30 mouse cellular contexts compared by ENCODE assay signal in genomic region chr16:18729185-18729584, GRCm38 (mm10). TPM values are rescaled to one million over a fixed set of nuclear protein-coding genes. Genes with fewer than 3 reads are reported as not detected.
DNase-seq lines count a peak whose midpoint lies in the region; ATAC-seq and TF ChIP-seq lines count a peak whose summit lies in the region.
"Had no signal": no experiment of that assay in that cellular context is flagged by ENCODE, and none has a peak within 500 bp of the region (broad histone marks: within the 10 kb centered on the region; RNA-seq: fewer than 3 reads in every experiment).

No protein-coding gene starts in this region.

- no peaks in the 10 kb centered on the region for H3K9me3 ChIP-seq in lung, postnatal 0 days (ENCODE audit: low read length)
- H3K9me3 ChIP-seq: embryonic facial prominence, embryonic 12.5 days; embryonic facial prominence, embryonic 15.5 days; forebrain, embryonic 12.5 days; forebrain, embryonic 15.5 days; G1E; heart, embryonic 13.5 days had no signal

- no peak overlapping the region for H3K4me2 ChIP-seq in lung, postnatal 0 days (replicated peaks; ENCODE audit: low read depth, low read length)
- H3K4me2 ChIP-seq: embryonic facial prominence, embryonic 12.5 days; embryonic facial prominence, embryonic 15.5 days; forebrain, embryonic 12.5 days; forebrain, embryonic 15.5 days; heart, embryonic 13.5 days; hindbrain, embryonic 14.5 days had no signal

- H3K27ac ChIP-seq in gastrocnemius, adult 2 months, result peak overlapping the region; percentile 52; the same call in 1 of the 2 replicates
- peak overlapping the region; percentile 26; the same call in 1 of the 2 replicates for H3K27ac ChIP-seq in lung, postnatal 0 days (ENCODE audit: low read length)
- H3K27ac ChIP-seq in brown adipose tissue, adult 24 weeks (replicated peaks; ENCODE audit: low read depth, low read length), result peak overlapping the region; percentile 78
- H3K27ac ChIP-seq: embryonic facial prominence, embryonic 12.5 days; embryonic facial prominence, embryonic 15.5 days; forebrain, embryonic 12.5 days; forebrain, embryonic 15.5 days; heart, embryonic 13.5 days; hindbrain, embryonic 14.5 days; hindbrain, postnatal 0 days had no signal

- no peak for ATAC-seq in lung, postnatal 0 days
- ATAC-seq: activated CD4-positive, CD25-positive, alpha-beta regulatory T cell, adult 4 months; forebrain, embryonic 15.5 days; hindbrain, postnatal 0 days; inflammation-experienced regulatory T-cells, adult 6 months; intestine, embryonic 16.5 days had no signal

- no peak for TF ChIP-seq CTCF in gastrocnemius, adult 2 months (IDR thresholded peaks at IDR 0.05)
- peak; percentile 15; the same call in 1 of the 2 replicates for TF ChIP-seq CTCF in lung, postnatal 0 days (IDR thresholded peaks at IDR 0.05)

- no peaks in the 10 kb centered on the region for H3K36me3 ChIP-seq in lung, postnatal 0 days (ENCODE audit: insufficient read depth, low read length)
- H3K36me3 ChIP-seq: embryonic facial prominence, embryonic 12.5 days; embryonic facial prominence, embryonic 15.5 days; forebrain, embryonic 12.5 days; forebrain, embryonic 15.5 days; G1E; heart, embryonic 13.5 days had no signal

- no peak overlapping the region for H3K4me3 ChIP-seq in gastrocnemius, adult 2 months
- H3K4me3 ChIP-seq in lung, postnatal 0 days (ENCODE audit: low read depth, low read length), result no peak overlapping the region
- H3K4me3 ChIP-seq in brown adipose tissue, adult 24 weeks (ENCODE audit: insufficient read depth, low read depth, low read length), result no peak overlapping the region
- H3K4me3 ChIP-seq: embryonic facial prominence, embryonic 12.5 days; embryonic facial prominence, embryonic 15.5 days; forebrain, embryonic 12.5 days; forebrain, embryonic 15.5 days; heart, embryonic 13.5 days had no signal

- intact Hi-C loops in gastrocnemius, adult 2 months (cut with DNase I), result no loop called here

- no peak overlapping the region for H3K9ac ChIP-seq in lung, postnatal 0 days (replicated peaks; ENCODE audit: low read depth)
- H3K9ac ChIP-seq: embryonic facial prominence, embryonic 12.5 days; embryonic facial prominence, embryonic 15.5 days; forebrain, embryonic 12.5 days; forebrain, embryonic 15.5 days; heart, embryonic 13.5 days; hindbrain, embryonic 14.5 days had no signal

- no peak for DNase-seq in gastrocnemius, adult 2 months
- no peak for DNase-seq in gastrocnemius, postnatal 4 days (ENCODE audit: low spot score in 2 of 2)
- no peak for DNase-seq in lung, postnatal 0 days (ENCODE audit: low spot score)
- DNase-seq in lung, postnatal 4 days, result no peak
- DNase-seq in c-Kit-positive CD71-positive TER-119-positive erythroid progenitor cells, embryonic 14.5 days (ENCODE audit: low spot score), result no peak
- no peak for DNase-seq in adrenal gland, postnatal 10 days
- DNase-seq: adrenal gland, postnatal 14 days; B cell, adult 2 months; cerebellum, adult 18-20 months; cerebellum, adult 9-10 months; cerebellum, postnatal 14 days; gastrocnemius, postnatal 10 days; gastrocnemius, postnatal 36 days; heart, adult 18-20 months; heart, postnatal 14 days; heart, postnatal 4 days had no signal

- no peak for TF ChIP-seq EP300 in lung, postnatal 0 days (IDR thresholded peaks at IDR 0.05)

- WGBS in lung, postnatal 0 days, result 55% methylated on average over 5 of the region's 5 CpGs

- peaks cover 4% of the 10 kb centered on the region; the same call in 1 of the 2 replicates for H3K4me1 ChIP-seq in lung, postnatal 0 days (ENCODE audit: insufficient read depth, low read depth, low read length)
- peaks cover 16% of the 10 kb centered on the region for H3K4me1 ChIP-seq in brown adipose tissue, adult 24 weeks (ENCODE audit: control insufficient read depth, insufficient read depth, insufficient read length, low read length)
- H3K4me1 ChIP-seq: embryonic facial prominence, embryonic 12.5 days; forebrain, embryonic 12.5 days; forebrain, embryonic 15.5 days; heart, embryonic 13.5 days had no signal

- H3K27me3 ChIP-seq in lung, postnatal 0 days (replicated peaks; ENCODE audit: insufficient read depth, low read length), result no peaks in the 10 kb centered on the region
- H3K27me3 ChIP-seq: embryonic facial prominence, embryonic 12.5 days; embryonic facial prominence, embryonic 15.5 days; forebrain, embryonic 12.5 days; forebrain, embryonic 15.5 days had no signal

RNA-seq across cellular contexts. Expression of gene Cldn5, which starts 47.5 kb away (rescaled TPM):
- 1 to 10 TPM; 5.0 to 9.5 TPM for total RNA-seq in gastrocnemius, adult 2 months (2021)
- total RNA-seq in gastrocnemius, postnatal 4 days (2021), result 10 to 100 TPM; 47.8 to 59.5 TPM
- 400 and 432 TPM in 2 replicates for polyA plus RNA-seq in lung, postnatal 0 days (2015; fragmentation: Nextera tagmentation; extraction: Ambion mirVana)
- polyA plus RNA-seq in brown adipose tissue, adult 24 weeks (2012; ENCODE audit: insufficient read depth, insufficient read length, missing spikeins), result 36.1 and 37.1 TPM in 2 replicates
- total RNA-seq in adrenal gland, postnatal 10 days (2021), result 100 to 1,000 TPM in 1 of 2 experiments, 10 to 100 TPM in 1; 98.7 to 118 TPM
- total RNA-seq: CH12.LX; common myeloid progenitor, adult 5-6 weeks; G1E had no signal
- polyA plus RNA-seq: activated CD4-positive, CD25-positive, alpha-beta regulatory T cell, adult 4 months; inflammation-experienced regulatory T-cells, adult 6 months had no signal

Comparison
In these comparisons a context has a peak if more than half of its experiments do, and no peak if none do; other contexts are left out.
1. RNA of gene Cldn5, which starts 47.5 kb away (total RNA-seq): 98.7 to 118 TPM in adrenal gland, postnatal 10 days and 47.8 to 59.5 TPM in gastrocnemius, postnatal 4 days; 5.0 to 9.5 TPM in gastrocnemius, adult 2 months; every median in the first group is over 4 times any median in the second.
2. H3K27ac ChIP-seq: peak in every context shown above with its lines; median percentile 78 in brown adipose tissue, adult 24 weeks; 52 in gastrocnemius, adult 2 months; 26 in lung, postnatal 0 days.